Mouse (Mus musculus) urinary bladder, adult 2 months (tissue): ENCODE results near the gene Ddx54. TPM values are rescaled to one million over a fixed set of nuclear protein-coding genes. Genes with fewer than 3 reads are reported as not detected.

ENCODE experiments used
- DNase-seq: peaks from one replicate; pipeline ENCODE4 v3.0.0; 2022; ENCODE audit warnings: low spot score
- polyA plus RNA-seq: library from polyadenylated mRNA; depleted of rRNA; stranded (reverse); fragments of >200 nt; gene quantifications from 2 replicates; pipeline ENCODE4 v1.2.3, GENCODE M21; 2012; rRNA removed

Gene Ddx54
- polyA plus RNA-seq = 25.7 and 26.2 TPM in 2 replicates

DNA sequence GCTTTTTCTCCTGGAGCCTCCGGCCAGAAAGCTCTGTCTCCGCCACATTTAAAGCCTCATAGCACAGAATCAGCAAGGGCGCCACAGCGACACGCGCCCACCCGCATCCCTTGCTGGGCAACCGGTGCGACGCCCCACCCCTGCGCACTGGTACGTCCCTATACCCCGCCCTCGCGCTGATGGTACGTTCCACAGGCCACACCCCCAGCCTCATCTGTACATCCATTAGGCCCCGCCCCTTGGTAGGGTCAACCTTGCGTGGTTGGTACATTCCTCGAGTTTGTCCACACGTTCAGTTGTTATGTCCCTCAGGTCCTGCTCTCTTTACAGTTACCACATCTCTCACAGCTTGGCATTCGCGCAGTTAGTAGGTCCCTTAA, at the start of gene Ddx54, which contains the start of gene Rita1:
Gene Ddx54 (plus strand): TSS at position 298 of the 380 bp plus-strand sequence.
Gene Rita1 (minus strand): TSS at position 148 of the 380 bp plus-strand sequence.
- DNase-seq = peak; percentile 95

DNA sequence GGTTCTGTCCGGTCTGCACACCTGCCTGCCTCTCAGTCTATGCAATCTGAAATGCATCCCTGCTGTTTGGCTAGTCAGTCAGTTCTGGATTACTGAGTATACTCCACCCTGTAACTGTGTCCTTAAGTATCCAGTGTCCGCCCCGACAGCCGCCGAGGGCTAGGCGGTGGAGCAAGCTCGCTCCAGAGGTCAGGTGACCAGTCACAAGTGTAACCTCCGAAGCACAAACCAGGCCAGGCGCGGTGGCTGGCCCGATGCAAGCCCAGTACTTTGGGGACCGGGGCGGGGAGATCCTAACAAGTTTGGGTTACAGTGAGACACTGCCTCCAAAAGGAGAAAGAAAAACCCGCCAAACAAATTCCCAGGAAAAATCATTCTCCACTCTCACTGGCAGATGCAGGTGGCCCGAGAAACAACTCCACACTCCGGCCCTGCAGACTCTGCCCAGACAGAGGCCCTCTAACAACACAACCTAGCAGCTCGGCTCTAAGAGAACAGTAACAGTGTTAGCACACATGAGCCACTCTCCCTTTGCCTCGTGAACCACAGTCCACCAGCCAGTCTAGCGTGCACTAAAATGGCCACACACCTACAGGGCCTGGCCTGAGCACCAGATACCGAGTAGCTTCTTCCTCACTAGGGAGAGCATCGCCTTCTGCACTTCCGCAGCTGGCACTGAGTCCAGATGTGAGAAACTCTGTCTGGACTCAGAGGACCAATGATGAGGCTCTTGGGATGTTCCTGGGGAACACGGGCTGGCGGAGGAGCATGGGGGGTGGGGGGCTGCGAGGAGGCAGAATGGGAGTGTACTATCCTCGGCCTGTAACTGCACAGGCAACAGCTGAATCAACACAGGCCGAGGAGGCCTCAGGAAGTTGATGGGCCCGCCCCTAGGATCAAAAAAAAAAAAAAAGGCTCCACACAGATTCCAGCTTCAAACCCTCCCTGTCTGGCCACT, 49.3 kb upstream of the Ddx54 start:
- DNase-seq = no peak

DNA sequence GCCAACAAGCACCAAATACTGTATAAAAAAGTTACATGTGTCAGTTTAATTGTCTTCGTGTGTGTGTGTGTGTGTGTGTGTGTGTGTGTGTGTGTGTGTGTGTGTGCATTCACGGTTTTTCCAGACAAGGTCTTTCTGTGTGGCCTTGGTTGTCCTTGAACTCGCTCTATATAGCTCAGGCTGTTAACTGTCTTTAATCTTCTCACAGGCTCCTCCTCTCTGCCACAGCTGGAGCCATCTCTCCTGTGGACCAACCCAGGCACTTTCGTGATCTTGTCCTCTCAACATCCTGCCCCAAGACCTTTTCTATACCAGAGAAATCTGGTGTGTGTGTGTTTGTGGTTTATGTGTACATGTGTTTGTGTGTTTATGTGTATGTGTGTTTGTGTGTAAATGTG, 48.6 kb upstream of the Ddx54 start:
- no peak for DNase-seq

DNA sequence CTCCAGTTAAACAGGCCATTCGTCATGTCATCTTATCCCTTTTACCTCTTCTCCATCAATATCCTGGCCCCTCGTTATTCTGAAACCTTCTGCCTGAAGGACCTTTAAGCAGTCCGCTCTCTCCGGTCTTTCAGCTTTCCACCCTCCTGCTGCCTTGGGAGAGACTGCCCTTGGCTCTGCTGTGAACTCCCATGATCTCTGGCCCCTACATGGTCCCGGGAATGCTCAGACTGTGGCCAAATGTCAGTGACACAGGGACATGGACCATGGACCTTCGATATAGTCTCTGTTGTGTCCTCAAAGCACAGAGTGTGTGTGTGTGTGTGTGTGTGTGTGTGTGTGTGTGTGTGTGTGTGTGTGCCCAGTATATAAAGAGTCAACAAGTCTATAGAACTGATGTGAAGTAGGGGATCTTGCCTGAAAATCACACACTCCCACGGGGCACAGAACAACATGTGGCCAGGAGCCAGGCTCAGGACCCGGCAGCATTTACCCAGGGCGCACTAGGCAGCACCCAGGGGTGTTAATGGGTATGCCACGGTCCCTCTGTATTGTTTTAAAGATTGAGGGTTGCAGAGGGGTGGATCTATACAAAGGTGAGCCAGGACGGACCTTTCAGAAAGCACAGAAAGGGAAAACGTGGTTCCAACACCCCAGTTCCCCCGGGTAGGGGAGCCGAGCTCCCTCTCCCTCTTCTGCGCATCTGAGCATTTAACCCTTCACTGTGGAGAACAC, 47.2 kb upstream of the Ddx54 start:
- DNase-seq = no peak

- DNase-seq = no peak
Observed at GRCm38 (mm10) chr5:120566101-120566500, 46.4 kb upstream of the Ddx54 start.

GRCm38 (mm10) chr5:120566681-120567252, 45.8 kb upstream of the Ddx54 start:
- DNase-seq = no peak

GRCm38 (mm10) chr5:120567253-120567701, 45.3 kb upstream of the Ddx54 start:
- DNase-seq = no peak

- no peak for DNase-seq
Observed at GRCm38 (mm10) chr5:120567761-120568211, 44.8 kb upstream of the Ddx54 start.

- no peak for DNase-seq
Observed at GRCm38 (mm10) chr5:120568336-120568768, 44.2 kb upstream of the Ddx54 start.

DNA sequence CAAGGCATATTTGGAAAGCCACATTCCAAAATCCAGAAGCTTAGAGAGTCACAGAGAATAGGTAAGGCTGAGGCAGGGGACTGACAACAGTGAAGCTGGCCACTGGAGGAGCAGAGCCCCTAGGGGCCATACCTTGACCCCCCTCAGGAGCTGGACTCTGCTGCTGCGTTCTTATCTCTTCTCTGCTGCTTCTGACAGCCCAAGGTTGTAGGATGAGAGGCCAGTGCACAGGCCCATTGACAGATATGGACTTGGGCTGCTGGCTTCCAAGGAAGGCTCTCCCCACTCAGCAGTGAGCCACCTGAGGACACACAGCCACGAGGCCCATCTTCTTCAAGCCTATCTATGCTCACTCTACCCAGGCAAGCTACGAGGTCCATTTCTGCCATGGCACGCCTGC, 43.6 kb upstream of the Ddx54 start:
- DNase-seq = no peak

DNA sequence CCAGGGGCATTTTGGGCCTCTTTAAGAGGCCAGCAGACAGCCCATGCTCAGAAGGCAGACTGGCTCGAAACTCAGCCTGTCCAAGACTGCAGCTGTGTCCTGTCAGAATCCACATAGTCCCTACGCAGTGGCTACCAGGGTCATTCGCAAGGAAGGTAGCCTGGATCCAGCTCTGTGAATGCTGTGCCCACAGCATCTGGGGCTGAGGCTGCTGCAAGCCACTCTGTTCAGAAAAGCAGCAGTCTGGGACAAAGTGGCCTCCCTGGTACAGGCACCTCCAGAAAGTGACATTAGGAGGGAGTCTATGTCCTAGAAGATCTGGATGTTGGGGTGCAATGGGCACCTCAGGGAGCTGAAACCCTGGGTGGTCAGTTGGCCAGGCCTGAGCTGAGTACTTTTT, 42.7 kb upstream of the Ddx54 start:
- DNase-seq = no peak

DNA sequence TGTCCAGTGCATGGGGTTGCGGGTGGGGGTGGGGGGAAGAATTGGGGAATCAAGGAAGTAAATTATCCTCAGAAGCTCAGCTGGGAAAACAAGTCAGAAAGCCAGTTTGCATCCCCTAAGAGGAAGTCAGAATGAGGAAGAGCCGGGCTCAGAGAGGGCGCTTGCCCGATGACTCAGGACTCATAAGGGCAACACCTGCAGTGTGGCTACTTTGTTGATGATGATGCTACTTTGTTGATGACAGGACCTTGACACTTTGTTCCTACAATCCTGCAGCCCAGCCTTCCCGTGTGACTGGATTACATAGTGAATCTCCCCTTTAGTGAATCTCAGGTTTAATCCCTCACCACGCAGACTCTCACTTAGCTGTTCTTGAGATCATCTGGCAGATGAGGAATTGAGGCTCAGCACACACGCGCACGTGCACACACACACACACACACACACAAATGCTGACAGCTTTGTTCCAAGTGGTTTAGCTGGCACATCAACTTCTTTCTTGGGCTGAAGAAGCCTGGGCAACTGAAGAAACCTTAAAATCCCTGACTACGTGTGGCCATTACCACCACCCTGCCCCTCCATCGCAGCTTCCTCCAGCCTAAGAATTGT, 42.1 kb upstream of the Ddx54 start:
- no peak for DNase-seq

- DNase-seq = no peak
Observed at GRCm38 (mm10) chr5:120571056-120571740, 41.3 kb upstream of the Ddx54 start.

DNA sequence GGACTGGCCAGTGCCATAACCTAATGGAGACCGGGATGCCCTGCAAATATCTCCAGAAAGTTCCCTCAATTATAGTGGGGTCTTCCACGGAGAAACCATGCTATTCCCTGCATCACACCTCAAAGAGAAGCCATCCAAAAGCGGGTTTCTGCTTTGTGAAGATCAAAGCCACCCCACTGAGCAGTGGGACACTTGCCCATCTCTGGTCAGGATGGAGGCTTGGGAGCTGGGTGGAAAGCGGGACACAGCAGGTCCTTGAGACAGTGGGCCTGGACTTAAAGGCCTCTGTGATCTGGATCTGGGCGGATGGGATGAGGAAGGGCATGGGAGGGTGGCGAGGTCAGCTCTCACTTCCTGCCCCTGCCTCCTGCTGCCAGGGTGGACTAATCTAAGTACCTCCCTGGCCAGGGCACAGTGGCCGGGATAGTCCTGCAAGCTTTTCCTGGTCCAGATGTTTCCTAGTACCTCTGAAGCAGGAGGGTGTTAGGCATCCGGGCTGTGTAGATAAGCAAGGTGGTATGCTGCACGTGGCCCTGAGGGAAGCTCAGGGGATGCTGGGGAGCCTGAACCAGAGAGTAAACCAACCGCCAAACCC, 38.0 kb upstream of the Ddx54 start:
- no peak for DNase-seq

- DNase-seq = no peak
Observed at GRCm38 (mm10) chr5:120576781-120577301, 35.7 kb upstream of the Ddx54 start.

- no peak for DNase-seq
Observed at GRCm38 (mm10) chr5:120577935-120578441, 34.6 kb upstream of the Ddx54 start.

DNA sequence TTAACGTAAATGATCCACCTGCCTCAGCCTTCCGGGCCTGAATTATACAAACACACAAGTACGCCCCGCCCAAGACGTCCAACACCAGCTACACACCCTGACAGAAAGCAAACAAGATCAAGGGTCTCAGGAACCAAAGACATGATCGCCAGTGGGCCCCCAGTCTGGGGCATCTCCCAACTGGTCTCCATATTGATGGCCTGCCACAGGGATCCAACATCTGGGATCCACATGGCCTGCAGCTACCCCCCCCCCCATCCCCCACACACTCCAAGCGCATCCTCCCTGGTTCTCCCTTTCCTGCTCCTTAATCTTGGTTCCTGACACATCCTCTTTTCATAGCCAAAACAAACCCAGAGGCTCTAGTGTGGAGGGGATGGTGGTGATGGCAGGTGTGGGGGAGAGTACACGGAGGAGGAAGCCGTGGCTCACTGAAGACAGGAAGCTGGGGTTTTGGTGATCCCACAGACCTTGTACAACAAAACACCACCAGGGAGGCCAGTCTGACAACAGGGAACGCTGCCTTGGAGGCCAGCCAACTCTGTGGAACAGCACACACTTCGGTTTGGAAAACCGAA, 33.9 kb upstream of the Ddx54 start:
- DNase-seq = no peak

GRCm38 (mm10) chr5:120579211-120579897, 33.2 kb upstream of the Ddx54 start:
- DNase-seq = no peak
